Mouse (Mus musculus): ENCODE data around the gene Apob. TPM values are rescaled to one million over a fixed set of nuclear protein-coding genes. Genes with fewer than 3 reads are reported as not detected.
A peak's percentile ranks its signal among the peaks of the same experiment; 100 is the strongest.

The Apob gene
- total RNA-seq, 2 experiments from 2014 or later = 0.26 TPM; not detected in 1

- no peak for DNase-seq
These were observed 54.3 kb downstream of the Apob start for GRCm38 (mm10) chr12:8031595-8032358.

GRCm38 (mm10) chr12:8032359-8032755, 54.9 kb downstream of the Apob start:
- no peak for DNase-seq
- intact Hi-C loops (cut with DNase I) = no loop called here

More at GRCm38 (mm10) chr12:8031595-8032358, 54.3 kb downstream of the Apob start:
- intact Hi-C loops (cut with DNase I) = no loop called here

GRCm38 (mm10) chr12:8038081-8038730, 60.8 kb downstream of the Apob start:
- DNase-seq = no peak
- intact Hi-C loops (cut with DNase I) = no loop called here

GRCm38 (mm10) chr12:8042626-8043394, 65.4 kb downstream of the Apob start:
- intact Hi-C loops (cut with DNase I) = no loop called here
- no peak for DNase-seq

GRCm38 (mm10) chr12:8047046-8047445, 69.6 kb downstream of the Apob start:
- DNase-seq = no peak
- intact Hi-C loops (cut with DNase I) = no loop called here

GRCm38 (mm10) chr12:8047789-8048309, 70.4 kb downstream of the Apob start:
- intact Hi-C loops (cut with DNase I) = no loop called here
- no peak for DNase-seq

- intact Hi-C loops (cut with DNase I) = loop anchor here (5.0 kb wide), 1 partner anchor 176 kb away; no protein-coding TSS in a partner anchor
- DNase-seq = no peak
These were observed 78.7 kb downstream of the Apob start for GRCm38 (mm10) chr12:8056001-8056640.

GRCm38 (mm10) chr12:8059576-8059975, 82.1 kb downstream of the Apob start:
- peak; percentile 44 to 46 for DNase-seq
- intact Hi-C loops (cut with DNase I) = loop anchor here (2.0 to 5.0 kb wide), 2 partner anchors 173 to 247 kb away; no protein-coding TSS in a partner anchor

- no peak for DNase-seq
- intact Hi-C loops (cut with DNase I) = no loop called here
These were observed 86.1 kb downstream of the Apob start for GRCm38 (mm10) chr12:8063363-8064065.

Other genes with a start within 250 kb of the Apob start
- gene Ldah, start 230.5 kb downstream of the Apob start, total RNA-seq (2021) = 1 to 10 TPM; 8.0 to 9.8 TPM